Mouse (Mus musculus) ES-Bruce4 (cell line): ENCODE results near the gene Apobr. TPM values are rescaled to one million over a fixed set of nuclear protein-coding genes. Genes with fewer than 3 reads are reported as not detected.

Experiments
- H3K27ac ChIP-seq: 2 replicates; pipeline ENCODE4 v1.5.1; 2012; ENCODE audit warnings: low read length, inconsistent platforms; ENCODE audit not compliant: insufficient read depth
- H3K27me3 ChIP-seq: 2 replicates; pipeline ENCODE4 v1.6.1; 2012; ENCODE audit warnings: mild to moderate bottlenecking, low read length, inconsistent platforms; ENCODE audit not compliant: control insufficient read depth, poor library complexity, insufficient read depth, severe bottlenecking
- H3K36me3 ChIP-seq: 2 replicates; pipeline ENCODE4 v1.6.1; 2012; ENCODE audit warnings: inconsistent platforms, mild to moderate bottlenecking, low read length, moderate library complexity; ENCODE audit not compliant: control insufficient read depth, poor library complexity, insufficient read depth, severe bottlenecking
- H3K4me1 ChIP-seq: one replicate; pipeline ENCODE4 v1.8.1; 2011; ENCODE audit warnings: low read length; ENCODE audit not compliant: control insufficient read depth, insufficient read depth
- H3K4me3 ChIP-seq: 2 replicates; pipeline ENCODE4 v1.5.1; 2011; ENCODE audit warnings: low read depth, mild to moderate bottlenecking, low read length
- H3K9ac ChIP-seq: 2 replicates; pipeline ENCODE4 v1.6.1; 2012; ENCODE audit warnings: low read depth, mild to moderate bottlenecking, inconsistent platforms; ENCODE audit not compliant: poor library complexity, severe bottlenecking
- H3K9me3 ChIP-seq: replicated peaks from 2 replicates; pipeline ENCODE4 v1.6.1; 2012; ENCODE audit warnings: mild to moderate bottlenecking, low read length, inconsistent platforms; ENCODE audit not compliant: control insufficient read depth, poor library complexity, insufficient read depth, severe bottlenecking
- CTCF ChIP-seq: IDR thresholded peaks from one replicate; pipeline ENCODE4 v1.8.1; 2011; ENCODE audit warnings: low read depth, low read length
- EP300 ChIP-seq: IDR thresholded peaks from 2 replicates; pipeline ENCODE4 v1.6.1; 2011; ENCODE audit warnings: low read depth, low read length; ENCODE audit not compliant: insufficient read depth
- POLR2A ChIP-seq: IDR thresholded peaks from one replicate; pipeline ENCODE4 v1.8.1; 2011; ENCODE audit warnings: low read length; ENCODE audit not compliant: insufficient read depth
- polyA plus RNA-seq: library from polyadenylated mRNA; stranded (reverse); fragments of >200 nt; gene quantifications from 2 replicates; pipeline ENCODE4 v1.2.4, GENCODE M21; 2011; ENCODE audit warnings: low read depth; ENCODE audit not compliant: missing spikeins, insufficient read depth, insufficient read length

The Apobr gene
- polyA plus RNA-seq = 2.0 and 2.4 TPM in 2 replicates

DNA sequence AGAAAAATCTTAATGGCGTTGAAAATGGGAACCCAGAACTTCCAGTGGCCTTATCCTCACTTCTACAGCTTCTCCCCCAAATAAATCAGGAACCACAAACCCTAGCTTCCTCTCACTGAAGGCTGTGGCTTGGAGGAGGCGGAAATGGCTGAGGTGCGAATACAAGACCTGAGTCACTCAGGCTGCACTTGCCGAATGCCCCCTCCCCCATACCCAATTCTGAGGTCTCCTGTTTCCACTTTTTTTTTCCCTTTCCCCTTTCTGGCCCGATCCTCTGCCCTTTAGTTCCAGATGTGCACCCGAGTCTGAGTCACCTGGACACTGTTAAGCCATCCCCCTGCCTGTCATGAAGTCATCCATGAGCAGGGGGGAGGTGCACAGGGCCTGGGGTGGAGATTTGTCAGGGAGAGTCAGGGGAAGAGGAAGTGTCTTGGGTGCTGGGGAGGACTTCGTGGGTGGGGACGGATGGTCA is at the start of gene Apobr:
Gene Apobr (plus strand): TSS at position 437 of the 472 bp plus-strand sequence.
- H3K9ac ChIP-seq = peak within 1 kb of the TSS; percentile 87
- no peaks in the 10 kb centered on the region for H3K9me3 ChIP-seq
- no peaks in the 10 kb centered on the region; the same call in 1 of the 2 replicates for H3K36me3 ChIP-seq
- peak within 1 kb of the TSS; percentile 87 for H3K4me3 ChIP-seq
- no peak for TF ChIP-seq CTCF
- TF ChIP-seq EP300 = no peak
- no peak for TF ChIP-seq POLR2A
- no peaks in the 10 kb centered on the region for H3K27me3 ChIP-seq
- peak within 1 kb of the TSS; percentile 71 for H3K27ac ChIP-seq
- H3K4me1 ChIP-seq = peaks cover 1% of the 10 kb centered on the region

GRCm38 (mm10) chr7:126535766-126536165 is 49.0 kb upstream of the Apobr start:
- Histone ChIP-seq H3K4me3 (peak overlapping the region; percentile 62), H3K9me3 (no peaks in the 10 kb centered on the region), H3K9ac (peak overlapping the region; percentile 11), H3K36me3 (no peaks in the 10 kb centered on the region), H3K4me1 (no peaks in the 10 kb centered on the region), H3K27me3 (peaks cover 2% of the 10 kb centered on the region; the same call in 1 of the 2 replicates), H3K27ac (no peak overlapping the region)
- TF ChIP-seq EP300 (no peak), POLR2A (no peak), CTCF (no peak)

GRCm38 (mm10) chr7:126536466-126536865 is 48.3 kb upstream of the Apobr start:
- no peaks in the 10 kb centered on the region for H3K4me1 ChIP-seq
- H3K27ac ChIP-seq = no peak overlapping the region
- H3K9ac ChIP-seq = no peak overlapping the region
- TF ChIP-seq POLR2A (no peak), CTCF (no peak), EP300 (no peak)
- H3K27me3 ChIP-seq = peaks cover 2% of the 10 kb centered on the region; the same call in 1 of the 2 replicates
- H3K36me3 ChIP-seq = no peaks in the 10 kb centered on the region
- H3K4me3 ChIP-seq = no peak overlapping the region
- no peaks in the 10 kb centered on the region for H3K9me3 ChIP-seq

DNA sequence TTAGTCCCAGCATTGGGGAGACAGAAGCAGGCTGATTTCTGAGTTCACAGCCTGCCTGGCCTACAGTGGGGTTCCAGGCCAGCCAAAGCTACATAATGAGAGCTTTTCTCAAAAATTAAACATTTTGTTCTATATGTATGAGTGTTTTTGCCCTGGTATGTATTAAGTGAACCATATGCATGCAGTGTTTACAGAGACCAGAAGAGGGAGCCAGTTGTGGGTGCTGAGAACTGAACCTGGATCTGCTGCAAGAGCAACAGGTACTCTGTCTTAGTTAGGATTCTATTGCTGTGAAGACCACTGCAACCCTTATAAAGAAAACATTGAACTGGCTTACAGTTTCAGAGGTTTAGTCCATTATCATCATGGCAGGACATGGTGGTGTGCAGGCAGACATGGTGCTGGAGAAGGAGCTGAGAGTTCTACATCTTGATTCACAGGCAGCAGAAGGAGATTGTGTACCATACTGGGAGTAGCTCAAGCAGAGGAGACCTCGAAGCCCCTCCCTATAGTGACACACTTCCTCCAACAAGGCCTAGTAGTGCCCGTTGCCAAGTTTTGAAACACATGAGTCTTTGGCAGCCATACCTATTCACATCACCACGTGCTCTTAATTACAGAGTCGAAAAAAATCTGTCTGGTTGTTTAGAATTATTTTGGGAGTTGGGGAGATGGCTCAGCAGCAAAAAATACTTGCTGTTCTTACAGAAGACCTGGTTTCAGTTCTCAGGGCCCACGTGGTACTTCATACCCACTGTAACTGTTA is 46.7 kb upstream of the Apobr start:
- Histone ChIP-seq H3K27me3 (peaks cover 2% of the 10 kb centered on the region; the same call in 1 of the 2 replicates), H3K9me3 (no peaks in the 10 kb centered on the region), H3K36me3 (no peaks in the 10 kb centered on the region), H3K4me3 (no peak overlapping the region), H3K9ac (no peak overlapping the region), H3K27ac (no peak overlapping the region), H3K4me1 (no peaks in the 10 kb centered on the region)
- no peak for TF ChIP-seq EP300
- TF ChIP-seq CTCF = no peak
- TF ChIP-seq POLR2A = no peak

GRCm38 (mm10) chr7:126541661-126542060 is 43.1 kb upstream of the Apobr start:
- no peak overlapping the region for H3K9ac ChIP-seq
- H3K9me3 ChIP-seq = no peaks in the 10 kb centered on the region
- TF ChIP-seq POLR2A (no peak), EP300 (no peak), CTCF (no peak)
- peaks cover 13% of the 10 kb centered on the region for H3K36me3 ChIP-seq
- no peaks in the 10 kb centered on the region for H3K4me1 ChIP-seq
- H3K4me3 ChIP-seq = no peak overlapping the region
- H3K27me3 ChIP-seq = no peaks in the 10 kb centered on the region
- H3K27ac ChIP-seq = no peak overlapping the region

DNA sequence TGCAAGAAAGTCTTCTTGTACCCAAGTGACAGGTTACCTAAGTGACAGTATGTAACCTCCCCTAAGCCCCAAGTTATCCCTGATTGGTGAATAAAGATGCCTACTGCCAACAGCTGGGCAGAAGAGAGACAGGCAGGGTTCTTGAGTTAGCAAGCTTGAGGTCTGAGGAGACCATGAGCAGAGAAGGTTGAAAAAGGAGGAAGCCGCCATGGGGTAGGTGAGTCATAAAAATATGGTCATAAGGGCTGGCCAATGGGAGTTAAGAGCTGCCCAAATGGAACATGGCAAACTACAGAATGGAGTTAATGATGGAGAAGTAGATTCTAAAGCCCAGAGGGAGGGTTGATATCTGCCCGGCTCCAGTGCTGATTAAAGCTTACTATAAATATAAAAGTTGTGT is 39.1 kb upstream of the Apobr start:
- H3K36me3 ChIP-seq = peaks cover 49% of the 10 kb centered on the region
- H3K27ac ChIP-seq = no peak overlapping the region
- H3K9me3 ChIP-seq = no peaks in the 10 kb centered on the region
- H3K4me1 ChIP-seq = no peaks in the 10 kb centered on the region
- no peaks in the 10 kb centered on the region for H3K27me3 ChIP-seq
- no peak overlapping the region for H3K4me3 ChIP-seq
- TF ChIP-seq POLR2A (no peak), CTCF (no peak), EP300 (no peak)
- H3K9ac ChIP-seq = no peak overlapping the region
